Mouse (Mus musculus) E14TG2a.4 (cell line): Measurements from ENCODE around the gene Cnksr2.

ENCODE experiments used
- H3K27me3 ChIP-seq: 2 replicates; pipeline ENCODE4 v1.6.1; 2014; ENCODE audit warnings: low read length, control low read depth; ENCODE audit not compliant: insufficient read depth
- H3K36me3 ChIP-seq: 2 replicates; pipeline ENCODE4 v1.6.1; 2014; ENCODE audit warnings: low read length, control low read depth; ENCODE audit not compliant: insufficient read depth
- H3K4me1 ChIP-seq: replicated peaks from 2 replicates; pipeline ENCODE4 v1.6.1; 2014; ENCODE audit warnings: low read depth, low read length, control low read depth
- H3K4me3 ChIP-seq: replicated peaks from 2 replicates; pipeline ENCODE4 v1.5.1; 2014; ENCODE audit warnings: mild to moderate bottlenecking, low read length
- H3K9me3 ChIP-seq: 2 replicates; pipeline ENCODE4 v1.6.1; 2014; ENCODE audit warnings: low read length, control low read depth
- CTCF ChIP-seq: conservative IDR thresholded peaks from 2 replicates; pipeline ENCODE4 v1.5.1; 2014; ENCODE audit warnings: low read length
- NANOG ChIP-seq: IDR thresholded peaks from 2 replicates; pipeline ENCODE4 v1.6.1; 2014; ENCODE audit warnings: borderline replicate concordance, low read length, mixed read lengths
- POU5F1 ChIP-seq: IDR thresholded peaks from 2 replicates; pipeline ENCODE4 v1.6.1; 2014; ENCODE audit warnings: low read length, borderline replicate concordance

Gene Cnksr2

GRCm38 (mm10) chrX:157920093-157920492 is 123.0 kb downstream of the Cnksr2 start:
- no peaks in the 10 kb centered on the region for H3K9me3 ChIP-seq
- no peaks in the 10 kb centered on the region for H3K27me3 ChIP-seq
- no peak overlapping the region for H3K4me3 ChIP-seq

GRCm38 (mm10) chrX:157829983-157830382 is 213.1 kb downstream of the Cnksr2 start:
- TF ChIP-seq POU5F1 = no peak
- TF ChIP-seq CTCF = no peak
- TF ChIP-seq NANOG = no peak
- Histone ChIP-seq H3K4me1 (no peaks in the 10 kb centered on the region), H3K27me3 (no peaks in the 10 kb centered on the region), H3K9me3 (no peaks in the 10 kb centered on the region), H3K4me3 (no peak overlapping the region), H3K36me3 (no peaks in the 10 kb centered on the region)

More at GRCm38 (mm10) chrX:157920093-157920492, 123.0 kb downstream of the Cnksr2 start:
- TF ChIP-seq NANOG (no peak), POU5F1 (no peak), CTCF (no peak)
- H3K36me3 ChIP-seq = no peaks in the 10 kb centered on the region
- no peaks in the 10 kb centered on the region for H3K4me1 ChIP-seq

- no peaks in the 10 kb centered on the region for H3K27me3 ChIP-seq
- TF ChIP-seq CTCF = no peak
- TF ChIP-seq POU5F1 = no peak
- no peak for TF ChIP-seq NANOG
- peaks cover 45% of the 10 kb centered on the region for H3K4me1 ChIP-seq
- no peaks in the 10 kb centered on the region for H3K36me3 ChIP-seq
- H3K9me3 ChIP-seq = no peaks in the 10 kb centered on the region
- H3K4me3 ChIP-seq = peak overlapping the region; percentile 67
Observed at GRCm38 (mm10) chrX:157818921-157819260, 224.2 kb downstream of the Cnksr2 start.

- H3K27me3 ChIP-seq = no peaks in the 10 kb centered on the region
- TF ChIP-seq CTCF = no peak
- TF ChIP-seq POU5F1 = no peak
- TF ChIP-seq NANOG = no peak
- peaks cover 45% of the 10 kb centered on the region for H3K4me1 ChIP-seq
- peak within 1 kb of the TSS; percentile 67 for H3K4me3 ChIP-seq
- no peaks in the 10 kb centered on the region for H3K36me3 ChIP-seq
- no peaks in the 10 kb centered on the region for H3K9me3 ChIP-seq
Observed at GRCm38 (mm10) chrX:157818207-157818920, 224.7 kb downstream of the Cnksr2 start, which contains the start of gene Klhl34. Gene Klhl34 (plus strand): TSS chrX:157818435.

- H3K27me3 ChIP-seq = no peaks in the 10 kb centered on the region
- peak overlapping the region; percentile 67 for H3K4me3 ChIP-seq
- H3K9me3 ChIP-seq = no peaks in the 10 kb centered on the region
- H3K36me3 ChIP-seq = no peaks in the 10 kb centered on the region
- H3K4me1 ChIP-seq = peaks cover 45% of the 10 kb centered on the region
- no peak for TF ChIP-seq POU5F1
- no peak for TF ChIP-seq CTCF
- TF ChIP-seq NANOG = no peak
Observed at GRCm38 (mm10) chrX:157817571-157818206, 225.4 kb downstream of the Cnksr2 start.

GRCm38 (mm10) chrX:157809721-157810120 is 233.4 kb downstream of the Cnksr2 start:
- Histone ChIP-seq H3K9me3 (peaks cover 16% of the 10 kb centered on the region; the same call in 1 of the 2 replicates), H3K4me3 (no peak overlapping the region), H3K27me3 (no peaks in the 10 kb centered on the region), H3K4me1 (peaks cover 7% of the 10 kb centered on the region; the same call in 1 of the 2 replicates), H3K36me3 (no peaks in the 10 kb centered on the region)
- TF ChIP-seq POU5F1 (no peak), NANOG (no peak), CTCF (no peak)

GRCm38 (mm10) chrX:157801669-157802068 is 241.4 kb downstream of the Cnksr2 start:
- Histone ChIP-seq H3K36me3 (no peaks in the 10 kb centered on the region), H3K9me3 (peaks cover 5% of the 10 kb centered on the region; the same call in 1 of the 2 replicates), H3K27me3 (no peaks in the 10 kb centered on the region), H3K4me3 (no peak overlapping the region), H3K4me1 (no peaks in the 10 kb centered on the region)
- TF ChIP-seq POU5F1 = no peak
- no peak for TF ChIP-seq CTCF
- TF ChIP-seq NANOG = no peak
